Mouse (Mus musculus): ENCODE results near the gene Gm3755.
"Not testable (repeated sequence)": the region's sequence is repeated elsewhere in the genome, so short reads cannot be mapped to it uniquely, and the experiment has no call there.

The Gm3755 gene

GRCm38 (mm10) chr14:7450817-7451216 lies at the start of gene Gm3755:
TSS of gene Gm3755 (minus strand) at chr14:7450917.
- DNase-seq (ENCODE audit: low spot score in 2 of 2) = not testable (repeated sequence)

- DNase-seq (ENCODE audit: low spot score in 2 of 2) = peak in 1 of 2 experiments; percentile 4
Observed at GRCm38 (mm10) chr14:7488731-7489130, 38.0 kb upstream of the Gm3755 start.

- not testable (repeated sequence) for DNase-seq (ENCODE audit: low spot score in 2 of 2)
Observed at GRCm38 (mm10) chr14:7483662-7484061, 32.9 kb upstream of the Gm3755 start, which contains the start of gene Gm3752. TSS of gene Gm3752 (minus strand) at chr14:7483762.

GRCm38 (mm10) chr14:7422496-7422895 lies 28.2 kb downstream of the Gm3755 start:
- DNase-seq (ENCODE audit: low spot score in 2 of 2) = not testable (repeated sequence)
